Mouse (Mus musculus): ENCODE results near the gene Epha1. TPM values are rescaled to one million over a fixed set of nuclear protein-coding genes. Genes with fewer than 3 reads are reported as not detected.

The Epha1 gene
- polyA plus RNA-seq, 1 experiment from 2014 or later: 16.3 TPM

DNA sequence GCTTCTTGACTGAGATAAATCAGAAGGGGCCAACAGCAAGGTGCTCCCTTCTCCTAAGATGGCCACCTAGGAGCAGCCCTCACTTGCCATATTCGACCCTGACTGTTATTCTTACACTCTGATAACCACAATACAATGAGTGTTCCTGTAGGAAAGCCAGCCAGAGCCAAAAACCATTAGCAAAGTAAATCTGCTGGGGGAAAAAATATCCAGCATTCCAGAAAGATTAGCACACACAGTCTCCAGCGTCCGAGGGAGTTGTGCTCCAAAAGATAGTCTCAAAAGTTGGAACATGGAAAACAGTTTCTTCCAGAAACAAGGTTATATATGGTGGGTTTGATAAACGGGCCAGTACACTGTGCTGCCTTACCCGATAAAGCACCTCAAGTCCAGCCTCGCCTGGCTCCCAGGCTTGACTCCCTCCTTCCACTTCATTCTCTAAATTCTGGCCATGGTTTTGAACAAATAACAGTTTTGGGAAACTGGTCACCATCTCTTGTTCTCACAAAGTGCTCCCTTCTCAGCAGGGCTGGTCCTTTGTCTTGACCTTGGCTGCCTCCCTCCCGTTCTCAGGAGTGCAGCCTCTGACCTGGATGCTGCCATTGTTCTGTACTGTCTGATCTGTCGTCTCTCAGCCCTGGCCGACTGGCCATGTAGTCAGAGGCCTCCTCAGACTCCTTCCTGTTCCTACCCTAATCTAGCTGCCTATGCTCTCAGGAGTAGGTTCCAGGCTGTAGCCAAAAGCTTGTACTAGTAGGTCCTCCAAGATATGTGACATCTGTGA is 13.5 kb downstream of the Epha1 start:
- Histone ChIP-seq H3K4me2 (no peak overlapping the region), H3K4me1 (peaks cover 18% of the 10 kb centered on the region), H3K36me3 (peaks cover 54% of the 10 kb centered on the region), H3K27ac (peak overlapping the region; percentile 35), H3K27me3 (replicated peaks) (no peaks in the 10 kb centered on the region), H3K9me3 (no peaks in the 10 kb centered on the region), H3K4me3 (replicated peaks) (no peak overlapping the region), H3K9ac (no peak overlapping the region)
- no peak for ATAC-seq (ENCODE audit: insufficient read depth, low FRiP score, low read depth)
- 57% methylated on average over 9 of the region's 9 CpGs for WGBS

DNA sequence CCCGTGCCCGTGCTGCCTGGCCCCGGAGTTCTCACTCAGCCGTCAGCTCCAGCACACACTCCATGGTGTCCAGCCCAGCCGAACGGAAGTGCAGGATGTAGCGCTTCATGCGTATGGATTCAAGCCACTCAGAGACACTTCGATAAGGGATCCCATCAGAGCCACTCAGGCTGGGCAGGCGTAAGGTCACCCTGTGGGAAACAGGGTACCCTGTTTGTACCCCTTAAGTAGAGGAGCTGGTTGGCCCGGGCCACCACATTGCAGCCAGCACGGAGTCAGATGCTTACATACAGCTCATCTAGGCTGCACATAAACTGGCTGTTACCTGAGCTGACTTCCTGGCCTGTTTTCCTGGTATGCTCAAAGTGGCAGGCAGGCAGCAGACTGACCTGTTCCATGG is 14.2 kb downstream of the Epha1 start:
- Histone ChIP-seq H3K4me3 (replicated peaks) (no peak overlapping the region), H3K36me3 (peaks cover 50% of the 10 kb centered on the region), H3K27ac (peak overlapping the region; percentile 35), H3K9ac (no peak overlapping the region), H3K27me3 (replicated peaks) (no peaks in the 10 kb centered on the region), H3K4me2 (no peak overlapping the region), H3K9me3 (no peaks in the 10 kb centered on the region), H3K4me1 (peaks cover 25% of the 10 kb centered on the region)
- 90% methylated on average over 12 of the region's 12 CpGs for WGBS
- ATAC-seq (ENCODE audit: insufficient read depth, low FRiP score, low read depth): no peak

DNA sequence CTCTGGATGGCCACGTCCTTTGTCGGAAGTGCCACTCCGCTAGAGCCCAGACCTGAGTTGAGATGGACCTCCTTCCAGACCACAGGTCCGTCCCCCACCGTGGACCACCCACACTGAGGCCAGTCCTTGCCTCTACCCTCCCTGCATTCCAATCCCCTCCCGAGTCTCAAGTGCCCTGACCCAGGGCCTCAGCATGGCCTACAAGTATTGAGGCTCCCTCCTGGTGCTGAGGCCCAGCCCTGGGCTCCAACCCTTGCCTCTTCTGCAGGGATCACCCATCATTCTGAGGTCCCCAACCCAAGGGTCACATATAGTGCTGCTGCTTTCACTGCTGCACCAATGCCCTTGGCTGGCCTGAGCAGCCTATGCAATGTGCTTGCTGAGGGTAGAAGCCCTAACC is 15.2 kb downstream of the Epha1 start:
- Histone ChIP-seq H3K9ac (no peak overlapping the region), H3K36me3 (peaks cover 50% of the 10 kb centered on the region), H3K4me3 (replicated peaks) (no peak overlapping the region), H3K4me1 (peaks cover 35% of the 10 kb centered on the region), H3K9me3 (no peaks in the 10 kb centered on the region), H3K4me2 (no peak overlapping the region), H3K27ac (no peak overlapping the region), H3K27me3 (replicated peaks) (no peaks in the 10 kb centered on the region)
- no peak for ATAC-seq (ENCODE audit: insufficient read depth, low FRiP score, low read depth)
- WGBS: 53% methylated on average over 6 of the region's 6 CpGs

DNA sequence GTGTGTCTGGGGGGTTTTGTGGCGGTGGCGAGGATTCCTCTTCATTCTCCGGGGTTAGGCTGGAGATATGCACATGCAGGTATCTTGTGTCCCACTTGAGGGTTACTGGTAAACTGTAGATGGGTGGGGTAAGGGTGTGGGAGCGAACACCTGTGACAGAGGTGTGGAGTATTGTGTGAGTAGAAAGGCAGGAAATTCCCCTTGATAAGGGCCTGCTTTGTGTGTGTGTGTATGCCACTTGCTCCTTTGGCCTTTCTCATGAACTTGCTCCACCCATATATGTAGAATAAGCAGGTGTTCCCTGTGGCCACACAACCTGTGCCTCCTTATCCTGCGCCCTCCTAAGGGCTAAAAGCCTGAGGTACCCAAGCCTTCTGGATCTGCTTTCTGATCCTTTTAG is 16.2 kb downstream of the Epha1 start:
- 81% methylated on average over 5 of the region's 5 CpGs for WGBS
- H3K4me3 ChIP-seq (replicated peaks): no peak overlapping the region
- no peaks in the 10 kb centered on the region for H3K27me3 ChIP-seq (replicated peaks)
- peaks cover 50% of the 10 kb centered on the region for H3K36me3 ChIP-seq
- peak overlapping the region; percentile 55; the same call in 1 of the 2 replicates for H3K27ac ChIP-seq
- H3K4me1 ChIP-seq: peaks cover 45% of the 10 kb centered on the region
- no peak overlapping the region for H3K4me2 ChIP-seq
- no peak overlapping the region for H3K9ac ChIP-seq
- ATAC-seq (ENCODE audit: insufficient read depth, low FRiP score, low read depth): peak; percentile 78
- no peaks in the 10 kb centered on the region for H3K9me3 ChIP-seq

DNA sequence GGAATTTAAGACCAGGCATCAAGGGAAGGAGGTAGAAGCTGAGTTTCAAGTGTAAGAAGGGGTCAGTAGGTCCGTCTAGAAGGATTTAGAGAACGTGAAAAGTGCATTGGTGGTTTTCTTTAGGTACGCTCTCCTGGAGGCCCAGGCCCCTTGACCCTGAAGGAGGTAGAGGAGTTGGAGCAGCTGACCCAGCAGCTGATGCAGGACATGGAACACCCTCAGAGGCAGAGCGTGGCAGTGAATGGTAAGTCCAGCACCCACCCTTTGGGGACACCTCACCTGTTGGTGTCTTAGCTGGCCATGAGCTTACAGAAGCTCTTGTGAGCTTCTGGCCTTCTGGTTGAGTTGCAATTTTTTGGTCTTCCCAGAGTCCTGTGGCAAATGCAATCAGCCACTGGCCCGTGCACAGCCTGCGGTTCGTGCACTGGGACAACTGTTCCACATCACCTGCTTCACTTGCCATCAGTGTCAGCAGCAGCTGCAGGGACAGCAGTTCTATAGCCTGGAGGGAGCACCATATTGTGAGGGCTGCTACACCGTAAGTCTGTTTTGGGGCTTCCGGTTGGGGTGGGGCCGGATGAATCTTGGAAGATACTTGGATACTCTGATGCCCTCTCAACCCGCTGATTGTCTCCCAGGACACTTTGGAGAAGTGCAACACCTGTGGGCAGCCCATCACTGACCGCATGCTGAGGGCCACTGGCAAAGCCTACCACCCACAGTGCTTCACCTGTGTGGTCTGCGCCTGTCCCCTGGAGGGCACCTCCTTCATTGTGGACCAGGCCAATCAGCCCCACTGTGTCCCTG is 17.1 kb downstream of the Epha1 start:
- Histone ChIP-seq H3K9ac (no peak overlapping the region), H3K4me1 (peaks cover 54% of the 10 kb centered on the region), H3K4me2 (no peak overlapping the region), H3K27me3 (replicated peaks) (no peaks in the 10 kb centered on the region), H3K27ac (peak overlapping the region; percentile 55), H3K4me3 (replicated peaks) (no peak overlapping the region), H3K36me3 (peaks cover 50% of the 10 kb centered on the region), H3K9me3 (no peaks in the 10 kb centered on the region)
- no peak for ATAC-seq (ENCODE audit: insufficient read depth, low FRiP score, low read depth)
- 93% methylated on average over 13 of the region's 13 CpGs for WGBS

DNA sequence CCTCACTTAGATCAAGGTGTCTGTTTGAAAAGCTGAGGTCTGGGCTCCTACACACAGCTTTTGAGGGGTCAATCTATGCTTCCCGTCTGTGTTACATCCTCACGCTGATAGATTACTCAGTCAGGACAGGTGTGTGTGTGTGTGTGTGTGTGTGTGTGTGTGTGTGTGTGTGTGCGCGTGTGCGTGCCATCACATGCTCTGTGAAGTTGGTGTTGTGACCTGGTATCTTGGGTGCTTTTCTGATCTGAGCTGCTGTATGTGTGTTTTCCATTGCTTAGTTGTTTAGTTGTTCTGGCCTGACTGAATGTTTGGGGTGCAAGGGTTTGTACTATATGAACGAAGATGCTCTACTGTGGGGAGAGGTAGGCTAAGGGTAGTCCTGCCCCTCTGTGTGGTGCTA is 17.7 kb downstream of the Epha1 start:
- Histone ChIP-seq H3K27me3 (replicated peaks) (no peaks in the 10 kb centered on the region), H3K9me3 (no peaks in the 10 kb centered on the region), H3K4me2 (no peak overlapping the region), H3K9ac (no peak overlapping the region), H3K4me1 (peaks cover 57% of the 10 kb centered on the region), H3K36me3 (peaks cover 48% of the 10 kb centered on the region), H3K27ac (no peak overlapping the region), H3K4me3 (replicated peaks) (no peak overlapping the region)
- 91% methylated on average over 6 of the region's 6 CpGs for WGBS
- ATAC-seq (ENCODE audit: insufficient read depth, low FRiP score, low read depth): no peak

DNA sequence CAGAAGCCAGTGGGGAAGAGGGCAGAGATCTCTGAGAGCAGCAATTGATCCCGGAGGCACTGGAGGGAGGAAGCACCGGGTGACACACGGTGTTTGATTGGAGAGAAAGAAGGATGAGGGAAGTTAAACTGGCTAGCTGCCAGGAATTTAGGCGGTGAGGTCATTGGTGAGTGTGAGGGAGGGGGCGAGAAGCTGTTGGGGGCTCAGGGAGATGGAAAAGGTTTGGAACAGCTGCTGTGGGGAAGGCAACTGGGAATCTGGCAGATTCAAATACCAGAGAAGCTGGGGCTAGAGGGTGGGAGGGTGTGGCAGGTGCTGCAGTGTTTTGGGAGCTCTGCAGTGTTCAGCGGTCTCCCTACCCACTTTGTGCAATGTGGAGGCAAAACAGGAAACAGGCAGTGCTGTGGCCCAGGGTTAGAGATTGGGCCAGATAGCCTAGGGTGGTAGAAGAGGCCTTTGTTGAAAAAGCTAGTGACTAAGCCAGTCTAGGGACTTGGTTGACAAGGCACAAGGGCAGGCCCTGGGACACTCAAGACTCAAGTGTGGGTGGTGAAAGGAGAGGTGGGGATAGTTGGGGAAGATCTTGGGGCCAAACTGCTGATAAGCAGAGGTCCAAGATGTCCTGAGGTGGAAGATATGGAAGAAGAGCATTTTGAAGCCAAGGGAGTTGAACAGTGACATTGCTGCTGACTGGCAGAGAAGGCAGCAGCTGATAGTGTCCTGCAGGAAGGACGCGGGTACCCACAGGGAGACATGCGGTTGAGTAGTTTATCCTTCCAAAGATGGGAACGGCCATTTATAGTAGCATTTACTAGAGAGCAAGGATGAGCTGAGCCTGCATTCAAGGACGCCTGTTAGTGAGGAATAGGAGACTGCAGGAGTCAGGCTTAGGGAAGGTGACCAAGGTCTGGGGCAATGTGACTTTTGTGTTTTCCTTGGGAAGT is 18.7 kb downstream of the Epha1 start:
- Histone ChIP-seq H3K27ac (no peak overlapping the region; the same call in 1 of the 2 replicates), H3K9ac (no peak overlapping the region), H3K9me3 (no peaks in the 10 kb centered on the region), H3K4me3 (replicated peaks) (peak overlapping the region; percentile 10; the same call in 1 of the 2 replicates), H3K4me1 (peaks cover 57% of the 10 kb centered on the region), H3K4me2 (peak overlapping the region; percentile 75), H3K36me3 (peaks cover 39% of the 10 kb centered on the region), H3K27me3 (replicated peaks) (no peaks in the 10 kb centered on the region)
- 46% methylated on average over 11 of the region's 11 CpGs for WGBS
- no peak for ATAC-seq (ENCODE audit: insufficient read depth, low FRiP score, low read depth)

DNA sequence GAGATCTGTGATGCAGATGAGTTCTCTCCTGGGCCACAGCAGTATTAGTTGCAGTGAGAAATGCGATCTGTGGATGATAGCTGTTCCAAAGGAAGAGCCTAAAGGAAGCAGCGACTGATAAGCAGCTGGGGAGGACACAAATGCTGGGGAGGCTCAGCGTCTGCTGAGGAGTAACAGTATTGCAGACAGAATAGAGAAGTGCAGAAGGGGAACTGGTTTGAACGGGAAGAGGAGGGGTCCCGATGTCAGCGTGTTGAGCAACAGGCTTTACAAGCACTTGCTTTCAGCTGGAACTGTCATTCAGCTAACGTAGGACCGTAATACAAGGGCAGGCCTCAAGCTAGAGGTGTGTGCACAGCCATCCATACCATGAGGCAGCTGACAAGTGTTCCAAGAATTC is 19.9 kb downstream of the Epha1 start:
- H3K4me3 ChIP-seq (replicated peaks): no peak overlapping the region
- H3K4me1 ChIP-seq: peaks cover 50% of the 10 kb centered on the region
- 0 out of 2 replicates have a peak overlapping the region, but pooled peaks have one; percentile 8 for H3K27ac ChIP-seq
- peaks cover 28% of the 10 kb centered on the region for H3K36me3 ChIP-seq
- no peaks in the 10 kb centered on the region for H3K27me3 ChIP-seq (replicated peaks)
- 68% methylated on average over 8 of the region's 8 CpGs for WGBS
- H3K4me2 ChIP-seq: peak overlapping the region; percentile 75
- ATAC-seq (ENCODE audit: insufficient read depth, low FRiP score, low read depth): no peak
- no peaks in the 10 kb centered on the region for H3K9me3 ChIP-seq
- H3K9ac ChIP-seq: no peak overlapping the region

DNA sequence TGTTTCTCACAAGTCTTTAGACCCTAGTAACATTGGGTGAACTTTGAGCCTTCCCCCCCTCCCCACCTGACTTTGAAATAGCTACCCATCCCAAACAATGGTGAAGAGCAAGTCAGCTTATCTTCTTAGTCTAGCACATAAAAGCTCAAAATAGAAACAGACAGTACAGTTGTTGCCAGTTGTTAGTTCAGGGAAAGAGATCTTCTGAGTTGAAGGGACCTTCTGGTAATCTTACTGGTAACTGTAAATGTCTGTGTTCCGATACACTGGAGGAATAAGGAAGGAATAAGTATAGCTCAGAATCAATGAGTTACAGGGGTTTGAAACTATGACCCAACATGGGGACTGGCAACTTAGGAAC is 20.6 kb downstream of the Epha1 start:
- no peaks in the 10 kb centered on the region for H3K9me3 ChIP-seq
- no peaks in the 10 kb centered on the region for H3K27me3 ChIP-seq (replicated peaks)
- peaks cover 21% of the 10 kb centered on the region for H3K36me3 ChIP-seq
- peak overlapping the region; percentile 75 for H3K4me2 ChIP-seq
- no peak for ATAC-seq (ENCODE audit: insufficient read depth, low FRiP score, low read depth)
- H3K4me1 ChIP-seq: peaks cover 50% of the 10 kb centered on the region
- H3K27ac ChIP-seq: no peak overlapping the region
- WGBS: 80% methylated on average over 1 of the region's 1 CpGs
- H3K4me3 ChIP-seq (replicated peaks): no peak overlapping the region; the same call in 1 of the 2 replicates
- no peak overlapping the region for H3K9ac ChIP-seq

DNA sequence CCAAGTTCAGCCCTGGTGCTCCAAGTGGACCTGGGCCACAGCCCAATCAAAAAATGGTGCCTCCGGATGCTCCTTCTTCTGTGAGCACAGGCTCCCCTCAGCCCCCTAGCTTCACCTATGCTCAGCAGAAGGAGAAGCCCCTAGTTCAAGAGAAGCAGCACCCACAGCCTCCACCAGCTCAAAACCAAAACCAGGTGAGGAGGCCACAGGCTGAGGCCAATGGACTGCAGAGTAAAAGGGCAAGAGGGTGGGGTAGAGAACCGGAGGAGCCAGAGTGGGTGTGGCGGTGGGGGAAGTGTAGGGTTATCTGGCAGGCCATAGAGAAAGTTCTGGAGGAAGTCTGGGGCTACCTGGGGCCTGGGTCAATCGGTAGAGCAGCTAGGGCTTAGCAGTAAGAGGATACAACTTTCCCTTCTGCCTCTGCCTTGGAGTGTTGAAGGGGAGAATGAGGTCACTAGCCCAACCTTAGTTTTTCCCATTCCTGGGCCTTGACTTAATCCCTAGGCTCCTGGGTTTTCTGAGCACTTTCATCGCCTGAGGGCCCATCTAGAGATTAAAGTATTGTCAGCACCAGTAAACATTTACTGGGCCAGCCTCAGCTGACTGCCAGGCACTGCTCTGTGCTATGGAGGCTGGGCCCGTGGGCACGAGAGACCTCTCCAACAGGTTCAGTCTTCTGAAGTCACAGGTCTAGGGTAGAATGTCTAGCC is 21.1 kb downstream of the Epha1 start:
- peak overlapping the region; percentile 75 for H3K4me2 ChIP-seq
- H3K27ac ChIP-seq: no peak overlapping the region
- WGBS: 61% methylated on average over 7 of the region's 7 CpGs
- no peak overlapping the region for H3K9ac ChIP-seq
- H3K27me3 ChIP-seq (replicated peaks): no peaks in the 10 kb centered on the region
- H3K9me3 ChIP-seq: no peaks in the 10 kb centered on the region
- peak overlapping the region; percentile 84 for H3K4me3 ChIP-seq (replicated peaks)
- ATAC-seq (ENCODE audit: insufficient read depth, low FRiP score, low read depth): no peak
- H3K36me3 ChIP-seq: peaks cover 19% of the 10 kb centered on the region
- H3K4me1 ChIP-seq: peaks cover 50% of the 10 kb centered on the region

Measured in stomach, embryonic 15.5 days (tissue).